Mouse (Mus musculus) neutrophil, adult 65 days (primary cell): ENCODE data around the gene Txndc8. TPM values are rescaled to one million over a fixed set of nuclear protein-coding genes. Genes with fewer than 3 reads are reported as not detected.

ENCODE experiments used
- total RNA-seq: library from RNA; stranded (reverse); gene quantifications from 2 replicates; pipeline ENCODE4 v1.2.4, GENCODE M21; 2023

Gene Txndc8
- total RNA-seq: not detected in 2 replicates

GRCm38 (mm10) chr4:58009024-58009423 is at the start of gene Txndc8:
TSS of gene Txndc8 (minus strand) at chr4:58009124.

DNA sequence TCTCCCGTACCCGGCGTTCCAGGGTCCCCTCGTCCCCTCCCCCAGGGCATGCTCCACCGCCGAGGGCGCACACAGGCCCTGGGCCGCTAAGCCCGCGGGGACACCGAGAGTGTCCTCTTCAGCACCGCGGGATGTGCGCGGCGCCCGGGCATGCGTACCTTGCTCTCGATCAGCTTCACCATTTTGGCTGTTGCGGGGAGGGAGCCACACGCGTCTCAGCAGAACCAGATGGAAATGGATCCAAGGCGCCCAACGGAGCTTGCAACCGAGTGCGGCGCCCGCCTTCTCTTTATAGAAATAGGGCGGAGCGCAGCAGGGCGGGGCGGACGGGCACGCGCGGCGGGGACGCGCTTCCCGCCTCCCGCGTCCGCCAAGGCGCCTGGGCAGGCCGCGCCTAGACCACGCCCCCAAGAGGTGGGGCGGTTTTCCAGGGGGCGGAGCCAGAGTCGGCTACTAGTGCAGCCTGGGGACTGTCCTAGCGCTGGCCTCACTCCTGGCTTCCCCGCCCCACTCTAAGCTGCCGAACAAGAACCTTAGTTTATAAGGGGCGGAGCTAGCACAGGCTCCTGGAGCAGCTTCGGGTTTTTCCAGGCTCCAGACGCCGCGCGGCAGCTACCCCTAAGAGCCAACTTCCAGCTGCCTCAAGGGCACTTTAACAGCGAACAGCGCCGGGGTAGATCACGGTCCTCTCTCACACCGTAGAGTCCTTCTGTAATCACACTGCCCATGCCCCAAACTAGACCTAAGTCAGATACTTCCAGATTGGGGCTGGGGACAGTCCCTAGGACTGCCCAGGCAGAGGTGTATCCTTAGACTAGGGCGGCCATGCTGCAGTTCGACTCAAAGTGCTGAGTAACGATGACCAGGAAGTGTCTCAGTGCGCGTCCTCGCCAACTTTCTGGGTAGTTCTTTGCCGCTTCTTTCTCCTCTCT is 52.6 kb downstream of the Txndc8 start, which contains the start of gene Txn1:
Gene Txn1 (minus strand): TSS at position 383 of the 932 bp plus-strand sequence.

Other genes with a start within 250 kb of the Txndc8 start
- not detected in 2 replicates for gene D630039A03Rik, start 92.8 kb downstream of the Txndc8 start, total RNA-seq
- 410 and 424 TPM in 2 replicates for gene Txn1, start 52.7 kb downstream of the Txndc8 start, total RNA-seq
- gene Svep1, start 197.7 kb upstream of the Txndc8 start, total RNA-seq: 0.09 TPM in 1 of 2 replicates, not detected in the other